ENCODE assay signal across 9 mouse cellular contexts in the genomic region with DNA sequence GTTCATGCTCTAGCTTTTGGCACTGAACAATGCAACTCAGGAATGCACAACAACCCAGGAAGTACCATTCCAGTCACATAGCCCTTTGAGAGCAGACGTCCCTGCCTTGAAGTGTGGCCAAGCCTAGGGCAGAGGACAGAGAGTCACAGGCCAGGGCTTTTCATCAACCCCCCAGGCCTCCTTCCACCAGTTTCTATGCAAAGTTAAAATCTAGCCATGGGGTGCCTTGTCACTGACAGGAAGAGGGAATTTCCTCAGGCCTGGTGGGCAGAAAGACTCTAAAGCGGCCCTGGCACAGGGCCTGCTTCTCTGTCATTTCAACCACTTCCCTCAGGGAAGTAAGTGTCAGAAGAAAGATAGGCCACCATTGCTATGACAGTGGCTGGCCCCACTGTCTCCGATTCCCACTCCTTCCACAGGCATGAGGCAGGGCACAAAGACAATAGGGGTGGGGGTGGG. TPM values are rescaled to one million over a fixed set of nuclear protein-coding genes. Genes with fewer than 3 reads are reported as not detected.
DNase-seq lines count a peak whose midpoint lies in the region; ATAC-seq lines count a peak whose summit lies in the region.
"Had no signal": no experiment of that assay in that cellular context is flagged by ENCODE, and none has a peak within 500 bp of the region (broad histone marks: within the 10 kb centered on the region; RNA-seq: fewer than 3 reads in every experiment).

No protein-coding gene starts in this region.

- H3K9ac ChIP-seq in heart, embryonic 15.5 days, result no peak overlapping the region
- H3K9ac ChIP-seq: limb, embryonic 13.5 days had no signal

- H3K36me3 ChIP-seq in heart, embryonic 15.5 days, result peaks cover 48% of the 10 kb centered on the region
- peaks cover 44% of the 10 kb centered on the region for H3K36me3 ChIP-seq in megakaryocyte, embryonic 14.5 days (replicated peaks; ENCODE audit: low read length)

- no peaks in the 10 kb centered on the region for H3K27me3 ChIP-seq in heart, embryonic 15.5 days
- H3K27me3 ChIP-seq in megakaryocyte, embryonic 14.5 days (replicated peaks), result no peaks in the 10 kb centered on the region
- H3K27me3 ChIP-seq: limb, embryonic 13.5 days had no signal

- H3K27ac ChIP-seq in heart, embryonic 15.5 days, result peak overlapping the region; percentile 19
- H3K27ac ChIP-seq: limb, embryonic 13.5 days had no signal

- H3K4me2 ChIP-seq in heart, embryonic 15.5 days, result no peak overlapping the region
- H3K4me2 ChIP-seq: limb, embryonic 13.5 days had no signal

- ATAC-seq in heart, embryonic 15.5 days (replicated peaks; ENCODE audit: insufficient number of reproducible peaks, insufficient read depth, low FRiP score, low read depth), result peak; percentile 39
- no peak for ATAC-seq in megakaryocyte, adult 5-6 weeks (ENCODE audit: poor library complexity, severe bottlenecking)

- 55% methylated on average over 3 of the region's 3 CpGs for WGBS in heart, embryonic 15.5 days

- no peaks in the 10 kb centered on the region for H3K9me3 ChIP-seq in heart, embryonic 15.5 days (replicated peaks)
- H3K9me3 ChIP-seq in megakaryocyte, embryonic 14.5 days, result no peaks in the 10 kb centered on the region
- H3K9me3 ChIP-seq: limb, embryonic 13.5 days had no signal

- no peak overlapping the region for H3K4me3 ChIP-seq in heart, embryonic 15.5 days
- H3K4me3 ChIP-seq in megakaryocyte, embryonic 14.5 days (replicated peaks), result peak overlapping the region; percentile 46
- H3K4me3 ChIP-seq: limb, embryonic 13.5 days had no signal

- H3K4me1 ChIP-seq in heart, embryonic 15.5 days (replicated peaks), result peaks cover 15% of the 10 kb centered on the region
- peaks cover 65% of the 10 kb centered on the region for H3K4me1 ChIP-seq in megakaryocyte, embryonic 14.5 days
- H3K4me1 ChIP-seq: limb, embryonic 13.5 days had no signal

- DNase-seq in adrenal gland, adult (ENCODE audit: inconsistent age in 2 of 2, low spot score in 1 of 2), result peak; percentile 37 to 60
- no peak for DNase-seq in adrenal gland, postnatal 25 days
- DNase-seq in heart, adult 8-10 months (ENCODE audit: low spot score), result no peak
- DNase-seq in lung, postnatal 4 days, result peak; percentile 28 to 66
- no peak for DNase-seq in urinary bladder, adult 18-20 months (ENCODE audit: low spot score in 2 of 2)

RNA-seq across cellular contexts. Expression of gene Vps33a, which starts 34.4 kb away (rescaled TPM):
- 40.2 and 51.5 TPM in 2 replicates for total RNA-seq in adrenal gland, postnatal 25 days (2021)
- polyA plus RNA-seq in heart, embryonic 15.5 days (2015; fragmentation: Nextera tagmentation; extraction: Ambion mirVana), result 17.3 and 21.1 TPM in 2 replicates
- 10 to 100 TPM; 25.5 to 37.2 (median 28.6) TPM for total RNA-seq in heart, adult 8-10 months (2022)
- polyA plus RNA-seq in megakaryocyte, embryonic 14.5 days (2012; ENCODE audit: insufficient read depth, low replicate concordance), result 4.6 TPM in 1 of 2 replicates, not detected in the other
- 22.7 and 23.3 TPM in 2 replicates for total RNA-seq in megakaryocyte, adult 5-6 weeks (2015)
- total RNA-seq in megakaryocyte, adult 5-6 weeks (2017), result 29.5 and 35.5 TPM in 2 replicates

Comparison
In these comparisons a context has a peak if more than half of its experiments do, and no peak if none do; other contexts are left out.
1. DNase-seq: peak in adrenal gland, adult (2 of 2) and lung, postnatal 4 days (2 of 2); none in adrenal gland, postnatal 25 days (single experiment), heart, adult 8-10 months (single experiment) and urinary bladder, adult 18-20 months (0 of 2).